Mouse (Mus musculus) lung, postnatal 0 days (tissue): ENCODE results near the gene Spata13. TPM values are rescaled to one million over a fixed set of nuclear protein-coding genes. Genes with fewer than 3 reads are reported as not detected.
A peak's percentile ranks its signal among the peaks of the same experiment; 100 is the strongest.

ENCODE experiments used
- ATAC-seq: fragments of 200-750 bp; cut with Nextera tagmentation; 2 replicates; pipeline ENCODE4 v1.8.0; 2017; ENCODE audit warnings: moderate library complexity
- DNase-seq: peaks from one replicate; pipeline ENCODE4 v3.0.0-alpha.2; 2016; ENCODE audit warnings: low spot score
- H3K27ac ChIP-seq: fragments of 300-500 bp; sonication (generic); 2 replicates; pipeline ENCODE4 v1.5.1; 2014; ENCODE audit warnings: antibody characterized with exemption, mild to moderate bottlenecking, low read length, mixed read lengths
- H3K27me3 ChIP-seq: fragments of 300-500 bp; sonication (generic); replicated peaks from 2 replicates; pipeline ENCODE4 v1.6.1; 2014; ENCODE audit warnings: low read length, mixed read lengths; ENCODE audit not compliant: insufficient read depth
- H3K36me3 ChIP-seq: fragments of 300-500 bp; sonication (generic); 2 replicates; pipeline ENCODE4 v1.6.1; 2014; ENCODE audit warnings: low read length, mixed read lengths; ENCODE audit not compliant: insufficient read depth
- H3K4me1 ChIP-seq: fragments of 300-500 bp; sonication (generic); 2 replicates; pipeline ENCODE4 v1.6.1; 2014; ENCODE audit warnings: antibody characterized with exemption, low read depth, low read length, mixed read lengths; ENCODE audit not compliant: insufficient read depth
- H3K4me2 ChIP-seq: fragments of 300-500 bp; sonication (generic); replicated peaks from 2 replicates; pipeline ENCODE4 v1.6.1; 2014; ENCODE audit warnings: low read depth, mild to moderate bottlenecking, low read length, moderate library complexity, mixed read lengths
- H3K4me3 ChIP-seq: fragments of 300-500 bp; sonication (generic); 2 replicates; pipeline ENCODE4 v1.5.1; 2014; ENCODE audit warnings: low read depth, low read length
- H3K9ac ChIP-seq: fragments of 300-500 bp; sonication (generic); replicated peaks from 2 replicates; pipeline ENCODE4 v1.6.1; 2014; ENCODE audit warnings: low read depth, mild to moderate bottlenecking
- H3K9me3 ChIP-seq: fragments of 300-500 bp; sonication (generic); 2 replicates; pipeline ENCODE4 v1.6.1; 2016; ENCODE audit warnings: low read length, mixed read lengths
- CTCF ChIP-seq: IDR thresholded peaks from 2 replicates; pipeline ENCODE4 v1.5.1; 2016; ENCODE audit warnings: antibody characterized with exemption, mild to moderate bottlenecking
- EP300 ChIP-seq: IDR thresholded peaks from 2 replicates; pipeline ENCODE4 v1.6.1; 2016; ENCODE audit warnings: antibody characterized with exemption, mild to moderate bottlenecking, control low read depth
- WGBS: fragments of 180-500 bp; shearing (Covaris S2); extraction: QIAGEN DNeasy Blood & Tissue Kit; methylation state at CpG from one replicate; pipeline ENCODE4 v1.1.7; 2014; 5-methylcytosine and 5-hydroxymethylcytosine counted together
- polyA plus RNA-seq: library from polyadenylated mRNA; unstranded; fragments of >200 nt; fragmentation: Nextera tagmentation; extraction: Ambion mirVana; gene quantifications from 2 replicates; pipeline ENCODE4 v1.2.1, GENCODE M21; 2015

Gene Spata13
- polyA plus RNA-seq, 1 experiment from 2014 or later = 11.7 TPM

GRCm38 (mm10) chr14:60726091-60726490, 92.3 kb downstream of the Spata13 start:
- no peak overlapping the region for H3K4me3 ChIP-seq
- WGBS = 55% methylated on average over 6 of the region's 6 CpGs
- H3K9ac ChIP-seq = no peak overlapping the region
- no peak overlapping the region for H3K27ac ChIP-seq
- 0 out of 2 replicates have a peak, but pooled peaks have one; percentile 21 for ATAC-seq
- no peak for DNase-seq
- no peak for TF ChIP-seq CTCF
- TF ChIP-seq EP300 = no peak
- peaks cover 7% of the 10 kb centered on the region; the same call in 1 of the 2 replicates for H3K4me1 ChIP-seq
- H3K27me3 ChIP-seq = no peaks in the 10 kb centered on the region
- H3K9me3 ChIP-seq = no peaks in the 10 kb centered on the region
- H3K36me3 ChIP-seq = no peaks in the 10 kb centered on the region
- H3K4me2 ChIP-seq = no peak overlapping the region

DNA sequence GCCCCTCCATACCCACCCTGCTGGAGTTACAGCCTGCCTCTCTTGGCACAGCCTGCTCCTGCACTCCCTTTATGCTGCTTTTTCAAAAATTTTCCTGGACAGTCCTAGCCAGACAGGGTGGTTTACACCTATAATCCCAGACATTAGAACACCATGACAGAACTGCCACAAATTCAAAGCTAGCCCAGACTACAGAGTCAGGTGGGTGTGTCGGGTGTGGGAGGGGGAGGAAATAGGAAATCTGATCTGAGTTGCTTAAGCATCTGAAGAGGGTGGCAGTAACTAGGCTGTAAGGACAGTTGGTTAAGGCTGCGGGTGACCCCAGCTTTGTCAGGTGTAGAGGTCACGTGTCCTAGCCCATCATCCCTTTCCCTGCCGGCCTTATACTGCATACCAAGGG, 93.3 kb downstream of the Spata13 start:
- no peak overlapping the region for H3K4me3 ChIP-seq
- ATAC-seq (peak; percentile 25; the same call in 1 of the 2 replicates), DNase-seq (no peak)
- no peaks in the 10 kb centered on the region for H3K9me3 ChIP-seq
- H3K36me3 ChIP-seq = no peaks in the 10 kb centered on the region
- no peak overlapping the region for H3K9ac ChIP-seq
- H3K4me1 ChIP-seq = no peaks in the 10 kb centered on the region
- TF ChIP-seq EP300 (no peak), CTCF (no peak)
- H3K27me3 ChIP-seq = no peaks in the 10 kb centered on the region
- 59% methylated on average over 4 of the region's 4 CpGs for WGBS
- H3K27ac ChIP-seq = no peak overlapping the region
- H3K4me2 ChIP-seq = no peak overlapping the region

DNA sequence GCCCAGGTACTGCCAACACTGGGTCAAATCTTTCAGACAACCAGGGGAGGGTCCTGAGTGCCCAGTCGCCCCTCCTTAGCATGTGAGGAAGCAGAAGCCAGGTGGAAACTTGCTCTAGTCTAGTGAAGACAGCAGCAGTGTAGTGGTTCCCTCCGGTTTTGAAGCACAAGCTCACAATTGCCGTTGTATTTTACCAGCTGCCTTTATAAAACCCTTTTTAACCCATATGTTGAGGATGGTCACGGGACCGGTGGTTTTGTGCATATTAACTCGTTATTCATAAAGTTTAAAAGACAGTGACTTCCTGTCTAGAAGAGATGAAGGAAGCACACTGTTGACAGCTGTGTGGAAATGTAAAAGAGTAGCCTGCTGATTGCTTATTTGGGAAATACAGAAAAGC, 98.3 kb downstream of the Spata13 start:
- Histone ChIP-seq H3K9ac (no peak overlapping the region), H3K9me3 (no peaks in the 10 kb centered on the region), H3K27ac (no peak overlapping the region), H3K36me3 (no peaks in the 10 kb centered on the region), H3K4me3 (no peak overlapping the region), H3K27me3 (no peaks in the 10 kb centered on the region), H3K4me2 (no peak overlapping the region), H3K4me1 (peaks cover 10% of the 10 kb centered on the region; the same call in 1 of the 2 replicates)
- 40% methylated on average over 6 of the region's 6 CpGs for WGBS
- DNase-seq = no peak
- ATAC-seq = no peak
- TF ChIP-seq EP300 (no peak), CTCF (no peak)

GRCm38 (mm10) chr14:60732787-60733186, 99.0 kb downstream of the Spata13 start:
- Histone ChIP-seq H3K27me3 (no peaks in the 10 kb centered on the region), H3K36me3 (no peaks in the 10 kb centered on the region), H3K4me1 (peaks cover 17% of the 10 kb centered on the region; the same call in 1 of the 2 replicates), H3K4me2 (peak overlapping the region; percentile 42), H3K9me3 (no peaks in the 10 kb centered on the region), H3K9ac (no peak overlapping the region; the same call in 1 of the 2 replicates), H3K4me3 (peak overlapping the region; percentile 17; the same call in 1 of the 2 replicates), H3K27ac (peak overlapping the region; percentile 52)
- TF ChIP-seq CTCF (no peak), EP300 (no peak)
- 6% methylated on average over 16 of the region's 16 CpGs for WGBS
- DNase-seq (peak; percentile 67), ATAC-seq (peak; percentile 55; the same call in 1 of the 2 replicates)

GRCm38 (mm10) chr14:60733706-60734105, 99.9 kb downstream of the Spata13 start:
- 43% methylated on average over 4 of the region's 4 CpGs for WGBS
- no peak for DNase-seq
- Histone ChIP-seq H3K4me1 (peaks cover 23% of the 10 kb centered on the region; the same call in 1 of the 2 replicates), H3K27me3 (no peaks in the 10 kb centered on the region), H3K9ac (no peak overlapping the region), H3K27ac (peak overlapping the region; percentile 52), H3K9me3 (no peaks in the 10 kb centered on the region), H3K36me3 (no peaks in the 10 kb centered on the region), H3K4me2 (peak overlapping the region; percentile 42), H3K4me3 (peak overlapping the region; percentile 17; the same call in 1 of the 2 replicates)
- no peak for ATAC-seq
- TF ChIP-seq CTCF = no peak
- no peak for TF ChIP-seq EP300

- peaks cover 28% of the 10 kb centered on the region; the same call in 1 of the 2 replicates for H3K4me1 ChIP-seq
- DNase-seq (no peak), ATAC-seq (no peak)
- WGBS = 46% methylated on average over 5 of the region's 5 CpGs
- no peak overlapping the region for H3K9ac ChIP-seq
- no peaks in the 10 kb centered on the region for H3K36me3 ChIP-seq
- no peaks in the 10 kb centered on the region for H3K9me3 ChIP-seq
- H3K4me2 ChIP-seq = no peak overlapping the region
- 0 out of 2 replicates have a peak overlapping the region, but pooled peaks have one; percentile 0 for H3K27ac ChIP-seq
- TF ChIP-seq EP300 = no peak
- TF ChIP-seq CTCF = no peak
- H3K27me3 ChIP-seq = no peaks in the 10 kb centered on the region
- H3K4me3 ChIP-seq = no peak overlapping the region
Observed at GRCm38 (mm10) chr14:60735206-60735605, 101.4 kb downstream of the Spata13 start.
